In the genomic region with DNA sequence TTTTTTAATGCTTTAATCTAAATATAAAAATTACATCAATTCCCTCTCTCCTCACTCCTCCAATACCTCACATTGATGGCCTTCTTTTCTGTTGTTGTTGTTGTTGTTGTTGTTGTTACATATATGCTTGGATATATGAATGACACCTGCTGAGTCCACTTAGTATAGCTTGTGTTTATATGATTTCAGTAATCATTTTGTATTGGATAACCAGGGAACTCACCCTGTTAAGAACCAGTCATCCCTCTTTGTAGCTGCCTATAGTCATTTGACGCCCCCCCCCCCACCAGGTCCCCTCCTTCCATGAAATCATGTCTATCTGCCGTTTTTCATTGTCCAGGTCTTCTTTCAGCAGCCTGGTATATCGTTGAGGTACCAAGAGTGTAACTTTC, we compare ENCODE assay signal across 9 mouse cellular contexts. TPM values are rescaled to one million over a fixed set of nuclear protein-coding genes. Genes with fewer than 3 reads are reported as not detected.
"Had no signal": no experiment of that assay in that cellular context is flagged by ENCODE, and none has a peak within 500 bp of the region (broad histone marks: within the 10 kb centered on the region; RNA-seq: fewer than 3 reads in every experiment).

No protein-coding gene starts in this region.

- H3K27me3 ChIP-seq: liver, embryonic 15.5 days; neural tube, embryonic 13.5 days had no signal

- H3K9ac ChIP-seq: liver, embryonic 15.5 days; neural tube, embryonic 13.5 days had no signal

- H3K4me1 ChIP-seq: limb, embryonic 10.5 days; liver, embryonic 15.5 days; neural tube, embryonic 13.5 days had no signal

- H3K4me2 ChIP-seq: liver, embryonic 11.5 days; liver, embryonic 15.5 days; neural tube, embryonic 13.5 days had no signal

- H3K4me3 ChIP-seq: left cerebral cortex, adult 2 months; limb, embryonic 10.5 days; liver, embryonic 15.5 days; myocyte; neural tube, embryonic 13.5 days had no signal

- H3K36me3 ChIP-seq: limb, embryonic 10.5 days; liver, embryonic 15.5 days; neural tube, embryonic 13.5 days had no signal

- ATAC-seq: lung, postnatal 0 days had no signal

- H3K27ac ChIP-seq: left cerebral cortex, adult 2 months; limb, embryonic 10.5 days; liver, embryonic 15.5 days; neural tube, embryonic 13.5 days had no signal

- H3K9me3 ChIP-seq: limb, embryonic 10.5 days; liver, embryonic 15.5 days; neural tube, embryonic 13.5 days had no signal

RNA-seq across cellular contexts. Expression of a gene that starts 36.9 kb away (rescaled TPM):
- total RNA-seq: megakaryocyte, adult 5-6 weeks had no signal
- polyA plus RNA-seq: liver, embryonic 11.5 days; liver, embryonic 15.5 days; small intestine, adult 2 months had no signal
